Comparison of ENCODE assay signal across 10 mouse cellular contexts in the genomic region with DNA sequence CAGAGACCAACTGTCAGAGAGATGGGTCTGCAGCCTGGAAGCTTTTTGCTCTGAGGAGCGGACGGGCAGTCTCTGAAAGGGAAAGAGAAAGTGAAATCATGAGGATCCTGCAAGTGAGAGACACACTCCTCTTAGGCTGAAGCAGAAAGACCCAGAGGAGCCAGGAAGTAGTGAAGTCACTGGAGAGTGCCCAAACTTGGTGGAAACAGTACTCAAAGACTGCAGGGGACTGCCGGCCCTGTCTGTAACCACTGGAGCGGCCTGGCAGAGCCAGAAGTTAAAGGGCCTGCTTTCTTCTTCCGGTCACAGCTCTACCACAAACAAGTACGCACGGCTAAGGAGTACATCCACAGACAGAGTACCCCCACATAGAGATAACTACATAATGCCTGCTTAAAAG.
DNase-seq lines count a peak whose midpoint lies in the region; ATAC-seq and TF ChIP-seq lines count a peak whose summit lies in the region.
"Had no signal": no experiment of that assay in that cellular context is flagged by ENCODE, and none has a peak within 500 bp of the region (broad histone marks: within the 10 kb centered on the region; RNA-seq: fewer than 3 reads in every experiment).

No protein-coding gene starts in this region.

- intact Hi-C loops in heart, postnatal 14 days (cut with DNase I) = no loop called here
- intact Hi-C loops in left cerebral cortex, postnatal 10 days (cut with DNase I) = no loop called here

- H3K4me1 ChIP-seq in lung, adult 2 months (ENCODE audit: control insufficient read depth, insufficient read depth, low read length) = no peaks in the 10 kb centered on the region; the same call in 1 of the 2 replicates

- ATAC-seq in cerebellum, adult (ENCODE audit: insufficient number of reproducible peaks, low FRiP score, low TSS enrichment) = 0 out of 2 replicates have a peak, but pooled peaks have one; percentile 11

- TF ChIP-seq POLR2A in lung, adult 2 months (IDR thresholded peaks at IDR 0.05; ENCODE audit: borderline replicate concordance, extremely low read depth, low read depth, low read length) = 0 out of 2 replicates have a peak, but pooled peaks have one; percentile 17

- DNase-seq in cerebellum, adult 9-10 months = no peak
- peak; percentile 55 for DNase-seq in CD4-positive helper T cell, adult 2 months (ENCODE audit: low read depth, low spot score)
- DNase-seq in heart, postnatal 14 days = peak; percentile 27 to 29
- peak; percentile 17 for DNase-seq in lung, adult 2 months
- no peak for DNase-seq in urinary bladder, postnatal 10 days (ENCODE audit: low spot score)
- no peak for DNase-seq in left cerebral cortex, postnatal 10 days (ENCODE audit: extremely low spot score in 1 of 2, low spot score in 2 of 2)
- DNase-seq in ovary, postnatal 10 days (ENCODE audit: low spot score) = no peak
- DNase-seq: left cerebral cortex, postnatal 4 days had no signal

- no peak for TF ChIP-seq CTCF in lung, adult 2 months (IDR thresholded peaks at IDR 0.05; ENCODE audit: insufficient read depth, low read length)

- 31% methylated on average over 7 of the region's 7 CpGs for WGBS in lung, adult 2 months

- H3K4me3 ChIP-seq in lung, adult 2 months (replicated peaks; ENCODE audit: extremely low read depth, low read depth, low read length) = peak overlapping the region; percentile 31
- H3K4me3 ChIP-seq: erythroblast, embryonic 14.5 days had no signal

Comparison
In these comparisons a context has a peak if more than half of its experiments do, and no peak if none do; other contexts are left out.
1. DNase-seq: peak in CD4-positive helper T cell, adult 2 months (single experiment), heart, postnatal 14 days (2 of 2) and lung, adult 2 months (single experiment); none in cerebellum, adult 9-10 months (single experiment), urinary bladder, postnatal 10 days (single experiment), left cerebral cortex, postnatal 10 days (0 of 2) and ovary, postnatal 10 days (single experiment).